Mouse (Mus musculus) forebrain, embryonic 10.5 days (tissue): Measurements from ENCODE around the gene Traf3. TPM values are rescaled to one million over a fixed set of nuclear protein-coding genes. Genes with fewer than 3 reads are reported as not detected.

Experiments used
- DNase-seq: peaks from one replicate; pipeline ENCODE4 v3.0.0-alpha.2; 2017; ENCODE audit warnings: low spot score; ENCODE audit errors: extremely low spot score
- H3K27ac ChIP-seq: fragments of 300-500 bp; sonication (generic); 2 replicates; pipeline ENCODE4 v1.5.1; 2016; ENCODE audit warnings: mild to moderate bottlenecking
- H3K27me3 ChIP-seq: fragments of 300-500 bp; sonication (generic); 2 replicates; pipeline ENCODE4 v1.6.1; 2016; ENCODE audit warnings: mild to moderate bottlenecking; ENCODE audit not compliant: poor library complexity, severe bottlenecking
- H3K36me3 ChIP-seq: fragments of 300-500 bp; sonication (generic); replicated peaks from 2 replicates; pipeline ENCODE4 v1.6.1; 2016; ENCODE audit warnings: mild to moderate bottlenecking, moderate library complexity
- H3K4me1 ChIP-seq: fragments of 300-500 bp; sonication (generic); 2 replicates; pipeline ENCODE4 v1.6.1; 2016
- H3K4me3 ChIP-seq: fragments of 300-500 bp; sonication (generic); 2 replicates; pipeline ENCODE4 v1.5.1; 2016; ENCODE audit warnings: mild to moderate bottlenecking, moderate library complexity
- H3K9me3 ChIP-seq: fragments of 300-500 bp; sonication (generic); 2 replicates; pipeline ENCODE4 v1.6.1; 2016; ENCODE audit warnings: mild to moderate bottlenecking, moderate library complexity
- WGBS: fragments of 180-500 bp; shearing (Covaris S2); methylation state at CpG from one replicate; pipeline ENCODE4 v1.1.7; 2016; 5-methylcytosine and 5-hydroxymethylcytosine counted together
- polyA plus RNA-seq: library from polyadenylated mRNA; unstranded; fragments of >200 nt; fragmentation: Nextera tagmentation; extraction: Ambion mirVana; gene quantifications from 2 replicates; pipeline ENCODE4 v1.2.1, GENCODE M21; 2016

The Traf3 gene
- polyA plus RNA-seq, 1 experiment from 2014 or later, result 16.9 TPM

DNA sequence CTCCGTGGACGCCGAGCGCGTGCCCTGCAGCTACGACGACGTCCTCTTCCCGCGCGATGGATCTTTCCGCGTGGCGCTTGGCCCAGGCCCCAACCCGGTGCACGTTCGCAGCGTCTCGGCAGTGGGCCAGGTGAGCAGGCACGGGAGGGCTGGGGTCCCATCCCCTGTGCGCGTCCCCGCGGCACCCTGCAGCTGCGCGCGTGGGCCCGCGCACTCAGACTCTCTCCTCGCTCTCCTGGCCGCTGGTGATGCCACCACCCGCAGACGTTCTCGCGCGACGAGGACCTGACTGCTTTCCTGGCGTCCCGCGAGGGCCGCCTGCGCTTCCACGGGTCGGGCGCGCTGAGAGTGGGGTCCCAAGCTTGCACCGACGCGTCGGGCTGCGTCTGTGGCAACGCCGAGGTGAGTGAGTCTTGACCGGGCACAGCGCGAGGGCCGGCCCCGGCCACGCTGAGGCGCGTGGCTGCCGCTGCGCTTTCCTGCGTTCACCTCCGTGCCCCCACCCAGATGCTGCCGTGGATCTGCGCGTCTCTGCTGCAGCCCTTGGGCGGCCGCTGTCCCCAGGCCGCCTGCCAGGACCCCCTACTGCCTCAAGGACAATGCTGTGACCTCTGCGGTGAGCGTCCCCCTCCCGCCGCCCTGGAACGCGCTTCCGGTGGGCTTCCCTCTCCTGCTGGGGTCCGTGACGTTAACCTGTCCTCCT is 108.4 kb downstream of the Traf3 start:
- DNase-seq, result no peak
- H3K4me3 ChIP-seq, result peak overlapping the region; percentile 49
- WGBS, result 4% methylated on average over 78 of the region's 80 CpGs
- no peaks in the 10 kb centered on the region for H3K36me3 ChIP-seq
- H3K4me1 ChIP-seq, result peaks cover 38% of the 10 kb centered on the region
- peaks cover 87% of the 10 kb centered on the region for H3K27me3 ChIP-seq
- H3K27ac ChIP-seq, result no peak overlapping the region; the same call in 1 of the 2 replicates
- peaks cover 7% of the 10 kb centered on the region for H3K9me3 ChIP-seq

DNA sequence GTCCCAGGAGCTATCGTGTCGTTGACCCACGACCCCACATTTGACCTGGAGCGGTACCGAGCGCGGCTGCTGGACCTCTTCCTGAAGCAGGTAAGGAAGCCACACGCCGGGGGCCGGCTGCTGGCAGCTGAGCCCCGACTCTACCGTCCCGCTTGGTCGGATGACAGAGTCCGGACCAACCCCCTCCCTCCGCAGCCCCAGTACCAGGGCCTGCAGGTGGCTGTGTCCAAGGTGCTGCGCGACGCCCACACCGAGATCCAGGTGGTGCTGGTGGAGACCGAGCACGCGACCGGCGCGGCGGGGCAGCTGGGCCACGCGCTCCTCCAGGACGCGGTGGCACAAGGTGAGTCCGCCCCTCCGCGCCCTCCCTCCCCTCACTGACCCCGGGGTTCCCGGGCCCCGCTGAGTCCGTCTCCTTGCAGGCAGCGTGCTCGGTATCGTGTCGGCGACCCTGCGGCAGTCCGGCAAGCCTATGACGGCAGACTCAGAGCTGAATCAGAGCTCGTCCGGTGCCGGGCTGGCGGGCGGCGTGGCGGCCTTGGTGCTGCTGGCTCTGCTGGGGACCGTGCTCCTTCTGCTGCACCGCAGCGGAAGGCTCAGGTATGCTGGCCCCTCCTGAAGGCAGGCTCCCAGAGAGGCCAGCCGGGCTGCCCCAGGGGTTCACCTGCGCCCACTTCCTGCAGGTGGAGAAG is 109.1 kb downstream of the Traf3 start:
- under 1% methylated on average over 58 of the region's 58 CpGs for WGBS
- no peak for DNase-seq

DNA sequence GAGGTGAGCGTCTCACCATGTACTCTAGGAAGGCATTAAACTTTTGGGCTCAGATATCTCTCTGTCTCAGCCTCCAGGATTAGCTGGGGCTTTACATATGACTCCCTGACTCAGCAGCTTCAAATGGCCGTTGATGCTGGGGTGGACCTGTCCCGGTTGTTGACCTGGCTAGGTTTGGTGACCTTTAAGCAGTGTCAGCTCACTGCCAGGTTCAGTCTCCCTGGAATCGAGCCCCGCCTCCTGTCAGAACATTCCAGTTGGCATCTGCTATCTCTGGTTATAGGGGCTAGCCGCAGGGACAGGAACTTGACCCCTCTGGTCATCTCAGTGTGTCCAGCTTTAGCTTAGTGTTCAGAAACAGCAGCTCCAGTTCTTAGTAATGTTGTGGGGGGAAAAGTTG is 110.2 kb downstream of the Traf3 start:
- Histone ChIP-seq H3K4me3 (no peak overlapping the region), H3K36me3 (no peaks in the 10 kb centered on the region), H3K4me1 (peaks cover 32% of the 10 kb centered on the region), H3K27me3 (peaks cover 69% of the 10 kb centered on the region), H3K27ac (no peak overlapping the region), H3K9me3 (peaks cover 7% of the 10 kb centered on the region)
- whole genome bisulfite sequencing, result 49% methylated on average over 6 of the region's 6 CpGs
- DNase-seq, result no peak

More for the DNA sequence above, 109.1 kb downstream of the Traf3 start:
- Histone ChIP-seq H3K9me3 (peaks cover 7% of the 10 kb centered on the region), H3K4me3 (peak overlapping the region; percentile 49), H3K4me1 (peaks cover 38% of the 10 kb centered on the region), H3K36me3 (no peaks in the 10 kb centered on the region), H3K27me3 (peaks cover 80% of the 10 kb centered on the region), H3K27ac (no peak overlapping the region)

DNA sequence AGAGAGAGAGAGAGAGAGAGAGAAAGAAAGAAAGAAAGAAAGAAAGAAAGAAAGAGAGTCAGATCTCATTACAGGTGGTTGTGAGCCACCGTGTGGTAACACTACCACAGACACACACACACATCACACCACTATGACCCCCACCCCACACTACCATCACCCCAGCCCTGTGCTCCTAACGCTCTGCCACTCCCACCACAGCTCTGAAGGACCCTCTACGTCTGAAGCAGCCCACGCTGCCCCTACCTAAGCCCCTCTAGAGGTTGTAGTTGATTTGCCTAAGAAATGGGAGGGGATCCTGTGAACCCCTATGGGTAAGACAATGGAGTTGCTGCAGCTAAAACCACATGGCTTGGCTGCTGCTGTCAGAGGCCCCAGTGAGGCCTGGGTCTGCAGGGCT is 117.4 kb downstream of the Traf3 start:
- WGBS, result 68% methylated on average over 4 of the region's 4 CpGs
- no peak for DNase-seq
- H3K4me1 ChIP-seq, result peaks cover 23% of the 10 kb centered on the region
- H3K27me3 ChIP-seq, result peaks cover 4% of the 10 kb centered on the region; the same call in 1 of the 2 replicates
- H3K27ac ChIP-seq, result no peak overlapping the region
- no peak overlapping the region for H3K4me3 ChIP-seq
- peaks cover 7% of the 10 kb centered on the region for H3K9me3 ChIP-seq
- no peaks in the 10 kb centered on the region for H3K36me3 ChIP-seq

- WGBS, result 18% methylated on average over 10 of the region's 10 CpGs
- no peak for DNase-seq
- H3K4me3 ChIP-seq, result peak overlapping the region; percentile 41
Measured at GRCm38 (mm10) chr12:111284532-111284931, 118.4 kb downstream of the Traf3 start.

GRCm38 (mm10) chr12:111293025-111293424 is 126.9 kb downstream of the Traf3 start:
- no peak overlapping the region for H3K4me3 ChIP-seq
- H3K4me1 ChIP-seq, result peaks cover 6% of the 10 kb centered on the region; the same call in 1 of the 2 replicates
- no peak for DNase-seq
- H3K27ac ChIP-seq, result no peak overlapping the region
- WGBS, result 91% methylated on average over 12 of the region's 12 CpGs
- no peaks in the 10 kb centered on the region for H3K9me3 ChIP-seq
- H3K27me3 ChIP-seq, result no peaks in the 10 kb centered on the region
- peaks cover 78% of the 10 kb centered on the region for H3K36me3 ChIP-seq

More at GRCm38 (mm10) chr12:111284532-111284931, 118.4 kb downstream of the Traf3 start:
- Histone ChIP-seq H3K9me3 (no peaks in the 10 kb centered on the region), H3K4me1 (peaks cover 29% of the 10 kb centered on the region), H3K27me3 (no peaks in the 10 kb centered on the region), H3K27ac (no peak overlapping the region), H3K36me3 (no peaks in the 10 kb centered on the region)

GRCm38 (mm10) chr12:111301322-111302017 is 135.3 kb downstream of the Traf3 start:
- Histone ChIP-seq H3K27ac (no peak overlapping the region), H3K36me3 (peaks cover 97% of the 10 kb centered on the region), H3K4me3 (no peak overlapping the region), H3K4me1 (no peaks in the 10 kb centered on the region), H3K9me3 (no peaks in the 10 kb centered on the region), H3K27me3 (no peaks in the 10 kb centered on the region)
- no peak for DNase-seq
- 97% methylated on average over 27 of the region's 27 CpGs for WGBS

- Histone ChIP-seq H3K36me3 (peaks cover 97% of the 10 kb centered on the region), H3K9me3 (no peaks in the 10 kb centered on the region), H3K4me1 (no peaks in the 10 kb centered on the region), H3K27me3 (no peaks in the 10 kb centered on the region), H3K27ac (no peak overlapping the region), H3K4me3 (no peak overlapping the region)
- WGBS, result 95% methylated on average over 14 of the region's 14 CpGs
- no peak for DNase-seq
Measured at GRCm38 (mm10) chr12:111302018-111302345, 135.8 kb downstream of the Traf3 start.

DNA sequence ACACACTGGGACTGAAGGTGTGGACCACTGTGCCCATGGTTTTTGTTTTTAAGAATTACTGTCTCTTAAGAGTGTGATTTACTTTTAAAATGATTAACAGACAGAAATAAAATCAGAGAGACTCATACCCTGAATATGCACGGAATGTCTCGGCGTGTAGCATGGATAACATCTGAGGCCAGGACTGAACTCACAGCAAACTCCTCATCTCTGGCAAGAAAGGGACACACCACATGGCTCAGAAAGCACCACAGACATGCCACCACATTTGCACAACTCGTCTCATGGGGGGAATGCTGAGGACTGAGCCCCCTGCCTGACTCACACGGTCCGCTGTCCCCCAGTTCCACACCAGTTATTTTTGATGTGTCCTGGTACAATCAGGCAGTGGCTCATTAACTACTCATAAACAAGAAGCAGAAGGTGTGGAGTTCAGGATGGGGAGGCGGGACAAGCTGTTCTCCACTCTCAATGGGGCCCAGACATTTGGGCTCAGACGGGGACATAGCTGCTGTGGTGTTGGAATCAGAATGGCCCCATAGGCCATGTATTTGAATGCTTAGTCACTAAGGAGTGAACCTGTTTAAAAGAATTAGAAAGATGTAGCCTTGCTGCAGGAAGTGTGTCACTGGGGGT is 137.7 kb downstream of the Traf3 start:
- DNase-seq, result no peak
- peaks cover 94% of the 10 kb centered on the region for H3K36me3 ChIP-seq

GRCm38 (mm10) chr12:111306821-111307220 is 140.7 kb downstream of the Traf3 start:
- H3K4me1 ChIP-seq, result no peaks in the 10 kb centered on the region
- no peak overlapping the region for H3K27ac ChIP-seq
- no peak for DNase-seq
- H3K4me3 ChIP-seq, result no peak overlapping the region
- no peaks in the 10 kb centered on the region for H3K27me3 ChIP-seq
- no peaks in the 10 kb centered on the region for H3K9me3 ChIP-seq
- H3K36me3 ChIP-seq, result peaks cover 98% of the 10 kb centered on the region
- WGBS, result 90% methylated on average over 8 of the region's 8 CpGs

More for the DNA sequence above, 137.7 kb downstream of the Traf3 start:
- Histone ChIP-seq H3K4me3 (no peak overlapping the region), H3K27me3 (no peaks in the 10 kb centered on the region), H3K27ac (no peak overlapping the region), H3K9me3 (no peaks in the 10 kb centered on the region), H3K4me1 (no peaks in the 10 kb centered on the region)
- 96% methylated on average over 8 of the region's 8 CpGs for WGBS

DNA sequence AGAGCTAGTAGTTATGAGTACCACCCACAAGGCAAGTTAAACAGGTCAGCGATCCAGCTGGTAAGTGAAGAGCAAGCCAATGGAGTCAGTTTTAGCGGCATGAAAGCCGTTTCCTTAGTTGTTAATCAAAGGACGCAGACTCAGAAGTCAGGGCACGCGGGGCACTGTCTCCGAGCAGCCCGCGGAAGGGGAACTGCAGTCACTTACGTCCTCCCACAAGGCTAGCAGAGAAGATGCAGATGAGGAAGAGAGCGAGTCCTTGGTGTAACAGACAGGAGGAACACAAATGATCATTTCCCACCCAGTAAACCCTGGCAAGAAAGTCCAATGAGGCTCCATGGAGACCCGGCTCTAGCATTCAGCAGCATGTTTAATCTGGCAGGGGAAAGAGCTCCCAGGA is 143.1 kb downstream of the Traf3 start:
- Histone ChIP-seq H3K36me3 (peaks cover 98% of the 10 kb centered on the region), H3K9me3 (no peaks in the 10 kb centered on the region), H3K27ac (no peak overlapping the region), H3K4me3 (no peak overlapping the region), H3K4me1 (no peaks in the 10 kb centered on the region), H3K27me3 (no peaks in the 10 kb centered on the region)
- no peak for DNase-seq
- WGBS, result 91% methylated on average over 12 of the region's 12 CpGs

- 88% methylated on average over 14 of the region's 14 CpGs for WGBS
- no peak overlapping the region for H3K4me3 ChIP-seq
- no peak for DNase-seq
- no peak overlapping the region for H3K27ac ChIP-seq
- H3K4me1 ChIP-seq, result no peaks in the 10 kb centered on the region
- H3K9me3 ChIP-seq, result no peaks in the 10 kb centered on the region
- H3K36me3 ChIP-seq, result peaks cover 98% of the 10 kb centered on the region
- H3K27me3 ChIP-seq, result no peaks in the 10 kb centered on the region
Measured at GRCm38 (mm10) chr12:111309931-111310330, 143.8 kb downstream of the Traf3 start.
